Mouse (Mus musculus) kidney, postnatal 0 days (tissue): ENCODE data around the gene Klrg1. TPM values are rescaled to one million over a fixed set of nuclear protein-coding genes. Genes with fewer than 3 reads are reported as not detected.

Experiments
- ATAC-seq: fragments of 200-750 bp; cut with Nextera tagmentation; replicated peaks from 2 replicates; pipeline ENCODE4 v1.8.0; 2017; ENCODE audit warnings: low read depth, moderate number of reproducible peaks, moderate TSS enrichment, moderate library complexity; ENCODE audit not compliant: low FRiP score
- DNase-seq: peaks from one replicate; pipeline ENCODE4 v3.0.0-alpha.2; 2016; ENCODE audit warnings: low spot score
- H3K27ac ChIP-seq: fragments of 300-500 bp; sonication (generic); 2 replicates; pipeline ENCODE4 v1.5.1; 2014; ENCODE audit warnings: mild to moderate bottlenecking
- H3K27me3 ChIP-seq: fragments of 300-500 bp; sonication (generic); 2 replicates; pipeline ENCODE4 v1.6.1; 2014; ENCODE audit warnings: low read length, mixed read lengths; ENCODE audit not compliant: insufficient read depth
- H3K36me3 ChIP-seq: fragments of 300-500 bp; sonication (generic); 2 replicates; pipeline ENCODE4 v1.6.1; 2014; ENCODE audit warnings: low read length, mixed read lengths; ENCODE audit not compliant: insufficient read depth
- H3K4me1 ChIP-seq: fragments of 300-500 bp; sonication (generic); replicated peaks from 2 replicates; pipeline ENCODE4 v1.6.1; 2014; ENCODE audit warnings: antibody characterized with exemption, low read length, mixed read lengths; ENCODE audit not compliant: insufficient read depth
- H3K4me2 ChIP-seq: fragments of 300-500 bp; sonication (generic); 2 replicates; pipeline ENCODE4 v1.6.1; 2014; ENCODE audit warnings: mild to moderate bottlenecking, low read length, moderate library complexity, mixed read lengths
- H3K4me3 ChIP-seq: fragments of 300-500 bp; sonication (generic); replicated peaks from 2 replicates; pipeline ENCODE4 v1.5.1; 2014; ENCODE audit warnings: low read depth, low read length
- H3K9ac ChIP-seq: fragments of 300-500 bp; sonication (generic); 2 replicates; pipeline ENCODE4 v1.6.1; 2014; ENCODE audit warnings: low read depth, low read length
- H3K9me3 ChIP-seq: fragments of 300-500 bp; sonication (generic); replicated peaks from 2 replicates; pipeline ENCODE4 v1.6.1; 2016; ENCODE audit warnings: low read length, inconsistent platforms, mixed read lengths
- CTCF ChIP-seq: IDR thresholded peaks from 2 replicates; pipeline ENCODE4 v1.5.1; 2016; ENCODE audit warnings: antibody characterized with exemption, low read depth, mild to moderate bottlenecking, moderate library complexity
- WGBS: fragments of 180-500 bp; shearing (Covaris S2); extraction: QIAGEN DNeasy Blood & Tissue Kit; methylation state at CpG from one replicate; pipeline ENCODE4 v1.1.7; 2014; 5-methylcytosine and 5-hydroxymethylcytosine counted together
- polyA plus RNA-seq: library from polyadenylated mRNA; unstranded; fragments of >200 nt; fragmentation: Nextera tagmentation; extraction: Ambion mirVana; gene quantifications from 2 replicates; pipeline ENCODE4 v1.2.1, GENCODE M21; 2015

Gene Klrg1
- polyA plus RNA-seq, 1 experiment from 2014 or later: 0.08 TPM

GRCm38 (mm10) chr6:122270152-122270551, 12.5 kb downstream of the Klrg1 start:
- Histone ChIP-seq H3K27me3 (no peaks in the 10 kb centered on the region), H3K4me1 (no peaks in the 10 kb centered on the region), H3K9ac (no peak overlapping the region), H3K4me2 (no peak overlapping the region), H3K9me3 (no peaks in the 10 kb centered on the region), H3K36me3 (no peaks in the 10 kb centered on the region), H3K27ac (no peak overlapping the region), H3K4me3 (no peak overlapping the region)
- WGBS: 53% methylated on average over 11 of the region's 11 CpGs
- ATAC-seq (no peak), DNase-seq (no peak)
- TF ChIP-seq CTCF: no peak

GRCm38 (mm10) chr6:122269170-122269569, 13.5 kb downstream of the Klrg1 start:
- no peak overlapping the region for H3K4me3 ChIP-seq
- no peaks in the 10 kb centered on the region for H3K4me1 ChIP-seq
- H3K36me3 ChIP-seq: no peaks in the 10 kb centered on the region
- WGBS: 47% methylated on average over 4 of the region's 4 CpGs
- DNase-seq (no peak), ATAC-seq (no peak)
- TF ChIP-seq CTCF: no peak
- no peaks in the 10 kb centered on the region for H3K9me3 ChIP-seq
- H3K27ac ChIP-seq: no peak overlapping the region
- H3K9ac ChIP-seq: no peak overlapping the region
- no peak overlapping the region for H3K4me2 ChIP-seq
- H3K27me3 ChIP-seq: no peaks in the 10 kb centered on the region

- H3K9ac ChIP-seq: no peak overlapping the region
- H3K36me3 ChIP-seq: no peaks in the 10 kb centered on the region
- DNase-seq (no peak), ATAC-seq (no peak; the same call in 1 of the 2 replicates)
- H3K4me2 ChIP-seq: no peak overlapping the region
- H3K27ac ChIP-seq: no peak overlapping the region
- TF ChIP-seq CTCF: no peak
- no peak overlapping the region for H3K4me3 ChIP-seq
- H3K27me3 ChIP-seq: no peaks in the 10 kb centered on the region
- H3K9me3 ChIP-seq: no peaks in the 10 kb centered on the region
- H3K4me1 ChIP-seq: no peaks in the 10 kb centered on the region
- WGBS: 42% methylated on average over 3 of the region's 3 CpGs
These were observed 14.1 kb downstream of the Klrg1 start for GRCm38 (mm10) chr6:122268561-122268960.

- DNase-seq (no peak), ATAC-seq (no peak)
- Histone ChIP-seq H3K36me3 (no peaks in the 10 kb centered on the region), H3K4me1 (no peaks in the 10 kb centered on the region), H3K4me3 (no peak overlapping the region), H3K9ac (no peak overlapping the region), H3K9me3 (no peaks in the 10 kb centered on the region), H3K27ac (no peak overlapping the region), H3K27me3 (no peaks in the 10 kb centered on the region), H3K4me2 (no peak overlapping the region)
- 83% methylated on average over 8 of the region's 8 CpGs for WGBS
- no peak for TF ChIP-seq CTCF
These were observed 20.1 kb downstream of the Klrg1 start for GRCm38 (mm10) chr6:122262543-122262942.

GRCm38 (mm10) chr6:122252146-122252545, 30.5 kb downstream of the Klrg1 start:
- H3K9ac ChIP-seq: no peak overlapping the region
- peak; percentile 50 for TF ChIP-seq CTCF
- no peaks in the 10 kb centered on the region for H3K4me1 ChIP-seq
- ATAC-seq: no peak
- peak; percentile 68 for DNase-seq
- H3K9me3 ChIP-seq: no peaks in the 10 kb centered on the region
- no peak overlapping the region for H3K4me2 ChIP-seq
- H3K27me3 ChIP-seq: no peaks in the 10 kb centered on the region
- no peaks in the 10 kb centered on the region for H3K36me3 ChIP-seq
- no peak overlapping the region for H3K27ac ChIP-seq
- WGBS: 24% methylated on average over 1 of the region's 1 CpGs
- H3K4me3 ChIP-seq: no peak overlapping the region

- Histone ChIP-seq H3K4me2 (no peak overlapping the region), H3K27ac (no peak overlapping the region), H3K36me3 (no peaks in the 10 kb centered on the region), H3K4me1 (no peaks in the 10 kb centered on the region), H3K9ac (no peak overlapping the region), H3K27me3 (no peaks in the 10 kb centered on the region), H3K4me3 (no peak overlapping the region), H3K9me3 (no peaks in the 10 kb centered on the region)
- DNase-seq (no peak), ATAC-seq (no peak)
- 63% methylated on average over 4 of the region's 4 CpGs for WGBS
- TF ChIP-seq CTCF: no peak
These were observed 32.6 kb downstream of the Klrg1 start for GRCm38 (mm10) chr6:122250033-122250432.

Other genes starting within 250 kb of the Klrg1 start
- gene M6pr, start 25.8 kb upstream of the Klrg1 start, polyA plus RNA-seq: 130 and 138 TPM in 2 replicates
- 13.6 and 14.0 TPM in 2 replicates for gene Phc1, start 57.7 kb upstream of the Klrg1 start, polyA plus RNA-seq
- 6.6 and 9.8 TPM in 2 replicates for gene Rimklb, start 215.9 kb upstream of the Klrg1 start, polyA plus RNA-seq
- 42.4 and 47.0 TPM in 2 replicates for gene Mfap5, start 223.0 kb upstream of the Klrg1 start, polyA plus RNA-seq